Mouse (Mus musculus) activated CD4-positive, CD25-positive, alpha-beta regulatory T cell, adult 4 months (primary cell): ENCODE data around the gene Snrpc. TPM values are rescaled to one million over a fixed set of nuclear protein-coding genes. Genes with fewer than 3 reads are reported as not detected.

Source experiments
- ATAC-seq: one replicate; pipeline ENCODE4 v1.8.0; 2017
- polyA plus RNA-seq, 2 experiments: library from polyadenylated mRNA; unstranded; fragments of 100-300 nt; shearing (Covaris generic); gene quantifications; one replicate each; pipeline ENCODE4 v1.2.1; 2017

Snrpc gene
- polyA plus RNA-seq, 2 experiments from 2014 or later = 108 to 126 TPM

DNA sequence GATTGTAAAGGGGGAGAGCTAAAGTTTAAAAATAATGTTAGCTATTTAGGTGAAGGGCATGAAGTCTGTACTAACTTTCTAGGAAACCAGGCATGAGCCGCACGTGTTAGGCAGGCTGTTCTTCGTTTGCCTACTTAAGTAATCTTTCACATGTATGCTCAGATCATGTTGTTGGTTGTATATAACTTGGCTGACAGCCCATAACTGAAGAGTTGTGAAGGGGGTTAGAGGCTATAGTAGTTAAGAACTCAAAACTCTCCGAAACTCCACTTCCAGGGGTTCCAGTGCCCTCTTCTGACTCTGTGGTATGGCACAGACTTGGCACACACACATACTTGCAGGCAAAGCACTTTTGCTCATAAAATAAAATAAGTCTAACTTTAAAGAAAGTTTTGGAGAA, 28.8 kb downstream of the Snrpc start:
- ATAC-seq = no peak

GRCm38 (mm10) chr17:27871851-27872250, 33.9 kb downstream of the Snrpc start:
- ATAC-seq = no peak

GRCm38 (mm10) chr17:27873583-27873982, 35.6 kb downstream of the Snrpc start:
- no peak for ATAC-seq

DNA sequence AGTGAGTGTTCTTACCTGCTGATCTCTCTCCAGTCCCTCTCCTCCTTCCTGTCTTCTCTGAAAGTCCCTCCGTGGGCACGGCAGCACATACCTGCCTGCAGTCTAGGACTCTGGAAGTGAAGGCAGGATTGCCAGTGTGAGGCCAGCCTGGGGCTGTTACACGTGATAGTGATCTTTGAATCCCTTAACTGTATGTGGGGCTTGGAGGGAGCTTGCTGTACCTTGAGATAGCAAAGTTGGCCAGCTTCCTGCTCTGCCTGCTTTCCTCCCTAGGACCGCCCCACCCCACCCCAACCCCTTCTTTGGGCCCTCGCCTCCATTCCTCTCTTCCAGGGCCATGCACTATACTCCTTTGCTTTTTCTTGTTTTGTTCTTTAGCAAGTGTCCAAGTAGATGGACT, 36.6 kb downstream of the Snrpc start:
- ATAC-seq = no peak

GRCm38 (mm10) chr17:27881518-27881917, 43.6 kb downstream of the Snrpc start:
- no peak for ATAC-seq

- ATAC-seq = no peak
Observed at GRCm38 (mm10) chr17:27883129-27883528, 45.2 kb downstream of the Snrpc start.

- ATAC-seq = no peak
Observed at GRCm38 (mm10) chr17:27883994-27884393, 46.0 kb downstream of the Snrpc start.

GRCm38 (mm10) chr17:27886499-27887210, 48.7 kb downstream of the Snrpc start:
- ATAC-seq = no peak

Other genes starting within 250 kb of the Snrpc start
- 10 to 100 TPM; 34.7 to 38.1 TPM for gene Nudt3, start 214.7 kb upstream of the Snrpc start, polyA plus RNA-seq
- not detected for gene RPS10-NUDT3, start 202.9 kb upstream of the Snrpc start, polyA plus RNA-seq
- 1,000 to 10,000 TPM; 1,853 to 2,245 TPM for gene Rps10, start 201.5 kb upstream of the Snrpc start, polyA plus RNA-seq
- 10 to 100 TPM; 26.9 to 41.1 TPM for gene Pacsin1, start 182.6 kb upstream of the Snrpc start, polyA plus RNA-seq
- under 1 TPM in 1 of 2 experiments, not detected in 1; 0.50 TPM for gene Spdef, start 109.2 kb upstream of the Snrpc start, polyA plus RNA-seq
- 10 to 100 TPM; 14.1 to 15.2 TPM for gene D17Wsu92e, start 17.5 kb upstream of the Snrpc start, polyA plus RNA-seq
- gene Uhrf1bp1, start 18.3 kb downstream of the Snrpc start, polyA plus RNA-seq = 1 to 10 TPM in 1 of 2 experiments, under 1 TPM in 1; 0.93 to 1.4 TPM
- 1 to 10 TPM; 2.5 to 3.7 TPM for gene Anks1, start 71.2 kb downstream of the Snrpc start, polyA plus RNA-seq
- gene Taf11, start 71.7 kb downstream of the Snrpc start, polyA plus RNA-seq = 10 to 100 TPM; 32.9 to 39.6 TPM
- 1 to 10 TPM; 1.0 to 1.6 TPM for gene Tcp11, start 242.5 kb downstream of the Snrpc start, polyA plus RNA-seq